Mouse (Mus musculus) embryonic fibroblast, embryonic 13.5 days (primary cell): ENCODE data around the gene Ush1g. TPM values are rescaled to one million over a fixed set of nuclear protein-coding genes. Genes with fewer than 3 reads are reported as not detected.

Experiments
- H3K27ac ChIP-seq: 2 replicates; pipeline ENCODE4 v1.5.1; 2012; ENCODE audit warnings: low read length, control low read depth, inconsistent platforms; ENCODE audit not compliant: insufficient read depth
- H3K4me1 ChIP-seq: 2 replicates; pipeline ENCODE4 v1.6.1; 2011; ENCODE audit warnings: low read length; ENCODE audit not compliant: control insufficient read depth, insufficient read depth
- H3K4me3 ChIP-seq: 2 replicates; pipeline ENCODE4 v1.5.1; 2011; ENCODE audit warnings: mild to moderate bottlenecking, control low read depth, low read length; ENCODE audit not compliant: insufficient read depth
- CTCF ChIP-seq: IDR thresholded peaks from 2 replicates; pipeline ENCODE4 v1.5.1; 2011; ENCODE audit warnings: mild to moderate bottlenecking, control low read depth, low read length, moderate library complexity, borderline replicate concordance; ENCODE audit not compliant: insufficient read depth
- POLR2A ChIP-seq: IDR thresholded peaks from 2 replicates; pipeline ENCODE4 v1.6.1; 2011; ENCODE audit warnings: low read depth, mild to moderate bottlenecking, control low read depth, low read length, moderate library complexity
- polyA plus RNA-seq: library from polyadenylated mRNA; stranded (reverse); fragments of >200 nt; gene quantifications from 2 replicates; pipeline ENCODE4 v1.2.4, GENCODE M21; 2011; ENCODE audit warnings: low read depth; ENCODE audit not compliant: missing spikeins, insufficient read length

Ush1g gene
- 0.15 TPM in 1 of 2 replicates, not detected in the other for polyA plus RNA-seq

DNA sequence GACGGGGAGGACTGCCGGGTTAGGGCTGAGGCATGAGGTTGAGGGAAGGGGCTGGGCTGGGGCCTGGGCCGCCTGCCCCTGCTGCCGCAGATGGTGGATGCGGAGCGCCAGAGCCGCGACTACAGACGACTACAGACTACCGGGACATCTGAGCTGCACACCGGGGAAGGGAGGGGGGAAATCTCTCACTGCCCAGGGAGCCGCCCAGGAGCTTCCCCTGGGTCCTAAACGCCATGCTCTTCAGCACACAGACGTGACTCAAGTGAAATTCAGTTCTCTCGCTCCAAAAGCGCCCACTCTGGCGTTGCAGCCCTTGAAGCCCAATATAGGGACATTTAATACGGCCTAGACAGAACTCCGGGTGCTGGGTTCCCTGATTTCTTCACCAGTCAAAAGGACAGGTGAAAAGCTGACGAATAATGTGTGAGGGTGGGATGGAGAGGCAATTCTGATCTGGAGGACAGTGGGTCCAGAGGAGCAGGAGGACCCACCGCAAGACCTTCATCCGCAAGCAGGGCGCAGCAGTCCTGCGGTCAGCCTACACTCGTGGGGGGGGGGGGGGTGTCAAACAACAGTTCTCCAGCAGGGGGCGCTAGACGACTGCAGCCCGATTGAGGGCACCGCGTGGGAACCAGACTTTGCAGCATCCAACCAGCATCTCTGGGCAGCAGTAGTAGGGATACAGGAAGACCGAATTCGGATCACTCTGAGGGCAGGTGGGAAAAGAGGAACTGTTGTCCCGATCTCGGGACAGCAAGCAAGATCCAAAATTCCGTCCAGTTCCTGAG lies at the start of gene Ush1g:
Gene Ush1g, minus strand, starts transcription at position 136 of the 788 bp plus-strand sequence.
- H3K27ac ChIP-seq: no peak within 1 kb of the TSS
- TF ChIP-seq POLR2A: no peak
- peak; percentile 73 for TF ChIP-seq CTCF
- H3K4me1 ChIP-seq: 0 out of 2 replicates have a peak, but pooled peaks cover 4% of the 10 kb centered on the region
- no peak within 1 kb of the TSS for H3K4me3 ChIP-seq

DNA sequence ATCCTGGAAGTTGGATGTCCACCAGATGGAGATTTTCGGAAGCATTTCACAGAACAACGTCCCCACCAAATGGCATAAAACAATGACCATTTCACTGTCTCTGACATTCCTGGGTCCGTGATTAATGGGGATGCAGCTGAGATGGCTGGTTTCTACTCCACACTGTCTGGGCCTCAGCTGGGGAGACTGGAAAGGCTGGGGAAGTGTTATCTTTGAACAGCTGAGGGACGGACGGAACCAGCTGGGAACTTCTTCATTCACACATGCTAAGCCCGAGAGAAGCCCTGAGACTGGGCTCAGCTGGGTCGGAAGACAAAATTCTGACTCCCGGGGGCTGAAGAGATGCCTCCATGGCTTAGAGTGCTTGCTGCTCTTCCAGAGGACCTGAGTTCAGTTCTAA lies 49.5 kb upstream of the Ush1g start:
- Histone ChIP-seq H3K4me3 (no peak overlapping the region), H3K27ac (no peak overlapping the region), H3K4me1 (no peaks in the 10 kb centered on the region)
- TF ChIP-seq CTCF (no peak), POLR2A (no peak)

DNA sequence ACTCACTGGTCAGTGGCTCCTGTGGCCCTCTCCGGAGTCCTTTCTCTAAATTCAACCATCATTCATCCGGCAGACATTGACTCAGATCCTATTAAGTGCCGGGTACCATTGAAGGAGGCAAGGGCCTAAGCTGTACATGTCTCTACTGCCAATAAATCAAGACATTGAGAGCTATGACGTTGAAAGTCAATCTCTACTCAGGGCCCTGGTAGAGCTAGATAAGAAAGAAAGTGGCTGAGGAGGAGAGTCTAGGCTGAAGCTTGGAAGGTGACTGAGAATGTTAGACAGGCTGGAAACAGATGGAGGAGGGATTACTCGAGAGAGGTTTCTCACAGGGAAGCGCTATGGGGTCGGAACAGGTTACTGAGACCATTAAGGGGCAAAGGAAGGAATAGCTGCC lies 48.5 kb upstream of the Ush1g start:
- TF ChIP-seq POLR2A: no peak
- no peak for TF ChIP-seq CTCF
- H3K4me1 ChIP-seq: no peaks in the 10 kb centered on the region
- no peak overlapping the region for H3K27ac ChIP-seq
- H3K4me3 ChIP-seq: no peak overlapping the region

DNA sequence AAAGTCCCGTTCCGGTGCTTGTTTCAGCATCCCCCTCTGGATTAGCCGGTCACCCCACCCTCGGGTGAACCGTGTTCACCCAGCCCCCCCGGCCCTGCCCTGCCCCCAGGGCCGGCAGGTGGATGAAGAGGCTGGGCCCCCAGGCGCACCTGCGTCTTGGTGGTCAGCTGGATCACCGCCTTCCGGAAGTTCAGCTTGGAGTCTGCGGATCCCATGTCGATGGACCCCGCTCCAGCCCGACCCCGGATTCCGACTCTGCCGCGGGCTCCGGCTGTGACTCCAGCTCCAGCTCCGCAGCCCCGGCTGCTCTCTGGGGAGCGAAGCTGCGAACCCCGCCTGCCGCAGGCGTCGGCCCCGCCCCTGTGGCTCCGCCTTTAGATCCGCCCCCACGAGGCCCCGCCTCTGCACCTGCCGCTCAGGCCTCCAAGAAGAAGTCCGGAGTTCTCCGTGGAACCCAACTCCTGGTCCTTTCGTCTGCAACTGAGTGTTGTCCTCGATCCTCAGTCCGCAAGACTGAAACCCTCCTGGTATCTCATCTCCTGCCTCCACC lies 45.6 kb upstream of the Ush1g start, which contains the start of gene Hid1:
Gene Hid1, minus strand, starts transcription at position 362 of the 550 bp plus-strand sequence.
- Histone ChIP-seq H3K4me1 (no peaks in the 10 kb centered on the region), H3K27ac (no peak within 1 kb of the TSS), H3K4me3 (peak within 1 kb of the TSS; percentile 48)
- peak; percentile 41; the same call in 1 of the 2 replicates for TF ChIP-seq POLR2A
- TF ChIP-seq CTCF: no peak

DNA sequence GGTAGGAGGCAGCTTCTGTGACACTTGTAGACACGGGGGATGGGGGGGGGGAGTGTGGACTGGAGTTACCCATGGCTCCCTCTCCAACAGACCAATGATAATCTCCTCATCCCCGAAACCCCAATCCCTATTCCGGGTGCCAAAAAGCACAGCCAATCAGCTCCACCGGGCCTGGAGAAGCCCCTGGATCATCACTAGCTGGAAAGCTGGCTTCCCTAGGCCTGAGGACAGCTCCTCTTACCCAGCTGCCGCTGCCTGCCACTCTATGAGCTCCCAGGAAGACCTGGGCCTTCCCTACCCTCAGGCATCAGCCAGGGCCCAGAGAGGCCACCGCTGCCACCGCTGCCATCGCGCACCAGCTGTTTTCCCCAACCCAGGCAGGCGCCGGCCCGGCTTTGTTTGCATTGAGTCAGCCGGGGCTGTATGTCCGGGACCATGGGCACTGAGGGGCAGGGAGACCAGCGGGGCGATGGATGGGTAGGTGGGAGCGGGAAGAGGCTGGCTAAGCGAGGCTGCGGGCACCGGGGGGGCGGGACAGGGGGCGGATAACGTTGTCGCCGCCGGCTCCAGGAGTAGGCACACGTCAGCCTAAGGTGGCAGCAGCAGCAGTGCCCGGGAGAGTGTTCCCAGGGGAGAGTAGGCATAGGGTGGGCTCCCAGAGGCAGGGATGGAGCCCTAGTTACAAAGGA lies 45.0 kb upstream of the Ush1g start:
- H3K27ac ChIP-seq: no peak overlapping the region
- TF ChIP-seq CTCF (no peak), POLR2A (no peak)
- H3K4me1 ChIP-seq: no peaks in the 10 kb centered on the region
- H3K4me3 ChIP-seq: peak overlapping the region; percentile 48

DNA sequence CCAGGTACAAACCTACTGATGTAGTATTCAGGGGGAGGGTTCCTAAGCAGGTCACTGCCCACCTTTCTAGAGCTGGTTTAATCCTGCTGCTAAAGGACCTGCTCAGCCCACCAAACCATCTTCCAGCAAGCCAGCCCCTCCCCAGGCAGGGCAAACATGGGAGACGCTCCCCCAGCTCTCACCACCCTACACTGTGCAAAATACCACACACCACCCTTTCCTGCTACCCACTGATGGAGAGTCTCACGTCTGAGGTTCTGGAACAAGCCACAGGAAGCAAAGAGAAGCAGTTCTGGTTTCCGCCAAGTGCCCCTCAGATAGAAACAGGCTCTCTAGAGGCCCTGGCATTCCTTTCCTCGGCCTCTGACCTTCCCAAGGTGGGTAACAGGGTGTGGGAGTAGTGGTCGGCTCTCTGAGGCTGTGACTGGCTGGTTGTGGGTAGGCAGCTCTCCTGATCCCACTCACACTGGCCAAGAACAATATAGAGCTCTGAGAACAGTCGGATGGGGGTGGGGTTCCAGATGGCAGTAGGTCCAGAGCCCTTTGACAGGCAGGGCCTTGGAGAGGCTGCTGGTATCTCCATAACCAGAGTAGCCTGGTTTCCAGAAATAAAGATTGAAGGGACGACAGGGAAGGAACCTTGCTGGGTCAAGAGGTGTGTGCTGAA lies 44.3 kb upstream of the Ush1g start:
- no peak overlapping the region for H3K4me3 ChIP-seq
- H3K27ac ChIP-seq: no peak overlapping the region
- TF ChIP-seq POLR2A: no peak
- no peak for TF ChIP-seq CTCF
- no peaks in the 10 kb centered on the region for H3K4me1 ChIP-seq

DNA sequence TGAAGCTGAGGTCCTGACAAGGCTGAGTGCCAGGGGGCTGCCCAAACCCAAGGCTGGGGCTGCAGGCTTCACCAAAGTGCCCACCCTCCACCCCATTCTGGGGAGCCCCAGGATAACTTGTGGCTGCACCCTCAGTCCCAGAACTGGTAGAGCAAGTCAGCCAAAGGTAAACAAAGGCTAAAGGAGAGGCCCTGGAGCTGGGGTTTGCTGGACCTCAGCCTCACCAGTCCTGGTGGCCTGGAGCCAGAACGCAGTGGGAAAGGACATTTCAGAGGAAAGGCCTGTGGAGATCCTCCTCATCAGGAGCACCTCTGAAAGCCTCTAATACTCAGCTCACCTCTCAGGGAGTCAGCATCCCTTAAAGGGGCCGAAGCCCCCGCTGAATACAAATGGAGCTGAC lies 42.3 kb upstream of the Ush1g start:
- TF ChIP-seq CTCF (no peak), POLR2A (no peak)
- Histone ChIP-seq H3K4me1 (no peaks in the 10 kb centered on the region), H3K4me3 (no peak overlapping the region), H3K27ac (no peak overlapping the region)

DNA sequence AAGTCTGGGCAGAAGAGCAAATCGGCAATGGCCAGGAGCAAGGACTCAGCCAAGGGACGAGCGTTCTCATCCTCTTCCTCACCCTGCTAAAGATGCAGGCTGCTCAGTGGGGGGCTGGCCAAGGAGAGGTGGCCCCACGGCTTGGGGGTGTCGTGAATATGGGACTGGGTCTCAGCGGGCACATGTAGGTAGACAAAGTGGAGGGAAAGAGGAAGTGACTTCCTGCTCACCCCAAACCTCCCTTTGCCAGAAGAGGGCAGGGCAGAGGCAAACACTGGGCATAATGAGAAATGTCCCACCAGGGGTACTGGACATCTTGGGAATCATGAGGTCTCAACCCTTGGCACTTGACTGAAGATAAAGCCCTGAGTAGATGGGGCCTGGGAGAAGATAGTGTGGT lies 37.9 kb upstream of the Ush1g start:
- H3K27ac ChIP-seq: no peak overlapping the region
- TF ChIP-seq POLR2A: no peak
- TF ChIP-seq CTCF: no peak
- H3K4me1 ChIP-seq: no peaks in the 10 kb centered on the region
- no peak overlapping the region for H3K4me3 ChIP-seq

DNA sequence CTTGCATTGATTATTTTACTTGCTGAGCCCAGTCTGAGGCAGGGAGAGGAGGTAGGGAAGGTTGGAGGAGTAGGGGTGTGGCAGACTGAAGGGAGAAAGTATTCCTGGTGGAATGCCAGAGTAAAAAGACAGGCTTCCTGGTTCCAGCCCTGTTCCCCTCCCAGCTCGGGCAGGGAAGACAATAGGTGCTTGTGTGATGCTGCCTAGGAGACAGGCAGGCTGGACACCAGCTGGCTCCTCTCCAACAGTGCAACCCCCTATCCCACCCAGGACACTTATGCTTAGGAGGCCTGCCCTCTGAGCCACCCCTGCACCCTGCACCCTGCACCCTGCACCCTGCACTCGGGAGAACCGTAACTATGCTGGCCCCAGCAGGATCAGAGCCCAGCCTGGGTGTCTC lies 37.5 kb upstream of the Ush1g start:
- no peak for TF ChIP-seq CTCF
- no peak for TF ChIP-seq POLR2A
- Histone ChIP-seq H3K27ac (no peak overlapping the region), H3K4me1 (no peaks in the 10 kb centered on the region), H3K4me3 (no peak overlapping the region)
